Mouse (Mus musculus) brain, adult 10 weeks (tissue): ENCODE data around the gene Prdx3. TPM values are rescaled to one million over a fixed set of nuclear protein-coding genes. Genes with fewer than 3 reads are reported as not detected.

ENCODE experiments used
- polyA plus RNA-seq: library from polyadenylated mRNA; stranded (reverse); fragments of 350-450 nt; fragmentation: Illumina TruSeq; extraction: RNeasy Lipid Tissue Mini Kit (QIAGEN cat#74804); gene quantifications from one replicate; pipeline ENCODE4 v1.2.3, GENCODE M21; 2015; ENCODE audit warnings: low read depth, low replicate concordance

Prdx3 gene
- 110 TPM for polyA plus RNA-seq

DNA sequence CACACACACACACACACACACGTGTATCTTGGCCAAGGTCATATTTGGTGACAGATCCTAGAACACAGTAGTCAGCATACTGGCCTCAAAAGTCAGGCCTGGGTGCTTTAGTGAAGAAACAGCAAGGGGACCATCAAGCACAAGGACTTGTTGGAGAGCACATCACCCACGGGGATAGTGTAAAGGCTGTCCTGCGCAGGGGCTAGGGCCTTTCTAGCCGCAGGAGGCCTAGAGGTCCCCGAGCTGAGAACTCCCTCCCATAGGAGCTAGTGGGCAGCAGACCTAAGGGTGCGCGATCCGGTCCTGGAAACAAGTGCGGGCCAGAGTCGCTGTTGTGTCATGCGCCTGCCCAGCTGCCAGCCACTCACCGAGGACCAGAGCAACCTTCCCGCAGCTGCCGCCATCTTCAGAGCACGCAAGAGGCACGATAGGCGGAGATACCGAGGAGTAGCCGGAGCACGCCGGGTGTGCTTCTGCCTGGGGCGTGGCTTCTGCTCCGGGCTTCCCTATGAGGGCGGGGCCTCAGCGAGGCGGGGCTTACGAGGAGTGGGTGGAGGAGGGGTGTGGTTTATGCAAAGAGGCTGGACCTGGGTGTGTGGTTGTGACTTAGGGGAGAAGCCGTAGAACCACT lies at the start of gene Prdx3:
Gene Prdx3 (minus strand): TSS at position 493 of the 631 bp plus-strand sequence.

GRCm38 (mm10) chr19:60889714-60890315 lies 15.5 kb upstream of the Prdx3 start, which contains the start of gene Grk5:
Grk5 (plus strand) TSS chr19:60889749.

GRCm38 (mm10) chr19:60860868-60861700 lies 13.3 kb downstream of the Prdx3 start, which contains the start of gene Sfxn4:
Sfxn4 (minus strand) TSS chr19:60861479.

Other genes starting within 250 kb of the Prdx3 start
- gene Nanos1, start 118.6 kb downstream of the Prdx3 start, polyA plus RNA-seq: 16.2 TPM
- 63.9 TPM for gene Eif3a, start 83.9 kb downstream of the Prdx3 start, polyA plus RNA-seq
- 55.6 TPM for gene Fam45a, start 63.0 kb downstream of the Prdx3 start, polyA plus RNA-seq
- 21.9 TPM for gene Sfxn4, start 13.1 kb downstream of the Prdx3 start, polyA plus RNA-seq
- 9.9 TPM for gene Grk5, start 15.2 kb upstream of the Prdx3 start, polyA plus RNA-seq